Mouse (Mus musculus) spleen, adult 2 months (tissue): ENCODE data around the gene Ahcy.

ENCODE experiments used
- CTCF ChIP-seq: fragments of 200-500 bp; IDR thresholded peaks from 2 replicates; pipeline ENCODE4 v1.5.1; 2011; ENCODE audit warnings: mild to moderate bottlenecking, inconsistent platforms; ENCODE audit not compliant: insufficient read depth, insufficient read length, insufficient replicate concordance; ENCODE audit errors: extremely low read depth
- POLR2A ChIP-seq: fragments of 200-500 bp; IDR thresholded peaks from 2 replicates; pipeline ENCODE4 v1.6.1; 2011; ENCODE audit warnings: low read depth, low read length, inconsistent platforms

DNA sequence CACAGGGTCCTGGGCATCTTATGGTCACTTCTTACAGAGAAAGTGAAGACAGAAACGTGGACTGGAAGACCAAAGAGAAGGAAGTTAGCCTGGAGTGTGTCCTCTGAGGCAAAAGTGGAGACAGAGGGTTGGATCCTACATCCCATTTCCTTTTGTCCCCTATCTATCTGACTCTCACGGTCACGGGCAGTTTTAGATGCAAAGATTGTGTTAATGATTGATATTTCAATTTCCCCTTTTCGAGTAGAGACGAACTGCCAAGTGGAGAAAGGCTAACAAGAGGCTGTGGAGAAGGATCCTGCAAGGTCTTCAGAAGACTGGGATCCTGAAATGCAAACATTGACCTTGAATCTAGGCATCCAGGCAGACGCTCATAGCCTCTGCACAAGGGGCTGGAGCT, 14.0 kb upstream of the Ahcy start:
- TF ChIP-seq CTCF (no peak), POLR2A (no peak)
